Mouse (Mus musculus) midbrain, embryonic 11.5 days (tissue): ENCODE measurements around the gene Wnt5b. TPM values are rescaled to one million over a fixed set of nuclear protein-coding genes. Genes with fewer than 3 reads are reported as not detected.

Experiments used
- ATAC-seq: fragments of 200-750 bp; cut with Nextera tagmentation; 2 replicates; pipeline ENCODE4 v1.8.0; 2017; ENCODE audit warnings: moderate TSS enrichment, moderate library complexity; ENCODE audit not compliant: low FRiP score
- DNase-seq: peaks from one replicate; pipeline ENCODE4 v3.0.0; 2015; ENCODE audit warnings: low spot score; ENCODE audit errors: missing footprints
- H3K27ac ChIP-seq: fragments of 300-500 bp; sonication (generic); 2 replicates; pipeline ENCODE4 v1.5.1; 2014; ENCODE audit warnings: low read depth, low read length
- H3K27me3 ChIP-seq: fragments of 300-500 bp; sonication (generic); 2 replicates; pipeline ENCODE4 v1.6.1; 2014; ENCODE audit warnings: mild to moderate bottlenecking, low read length, moderate library complexity, mixed read lengths; ENCODE audit not compliant: control insufficient read depth, insufficient read depth
- H3K36me3 ChIP-seq: fragments of 300-500 bp; sonication (generic); 2 replicates; pipeline ENCODE4 v1.6.1; 2014; ENCODE audit warnings: mild to moderate bottlenecking, low read length, moderate library complexity, mixed read lengths; ENCODE audit not compliant: control insufficient read depth, insufficient read depth
- H3K4me1 ChIP-seq: fragments of 300-500 bp; sonication (generic); 2 replicates; pipeline ENCODE4 v1.6.1; 2014; ENCODE audit warnings: low read length; ENCODE audit not compliant: control insufficient read depth, insufficient read depth
- H3K4me2 ChIP-seq: fragments of 300-500 bp; sonication (generic); 2 replicates; pipeline ENCODE4 v1.6.1; 2014; ENCODE audit warnings: mild to moderate bottlenecking, moderate library complexity
- H3K4me3 ChIP-seq: fragments of 300-500 bp; sonication (generic); 2 replicates; pipeline ENCODE4 v1.5.1; 2014; ENCODE audit warnings: low read depth, low read length
- H3K9ac ChIP-seq: fragments of 300-500 bp; sonication (generic); 2 replicates; pipeline ENCODE4 v1.6.1; 2014; ENCODE audit warnings: low read length
- H3K9me3 ChIP-seq: fragments of 300-500 bp; sonication (generic); 2 replicates; pipeline ENCODE4 v1.6.1; 2016; ENCODE audit warnings: low read length; ENCODE audit not compliant: control insufficient read depth
- WGBS: fragments of 180-500 bp; shearing (Covaris S2); extraction: QIAGEN DNeasy Blood & Tissue Kit; methylation state at CpG from one replicate; pipeline ENCODE4 v1.1.7; 2014; 5-methylcytosine and 5-hydroxymethylcytosine counted together
- polyA plus RNA-seq: library from polyadenylated mRNA; unstranded; fragments of >200 nt; fragmentation: Nextera tagmentation; extraction: Ambion mirVana; gene quantifications from 2 replicates; pipeline ENCODE4 v1.2.1, GENCODE M21; 2014

Wnt5b gene
- polyA plus RNA-seq, 1 experiment from 2014 or later = 9.2 TPM

DNA sequence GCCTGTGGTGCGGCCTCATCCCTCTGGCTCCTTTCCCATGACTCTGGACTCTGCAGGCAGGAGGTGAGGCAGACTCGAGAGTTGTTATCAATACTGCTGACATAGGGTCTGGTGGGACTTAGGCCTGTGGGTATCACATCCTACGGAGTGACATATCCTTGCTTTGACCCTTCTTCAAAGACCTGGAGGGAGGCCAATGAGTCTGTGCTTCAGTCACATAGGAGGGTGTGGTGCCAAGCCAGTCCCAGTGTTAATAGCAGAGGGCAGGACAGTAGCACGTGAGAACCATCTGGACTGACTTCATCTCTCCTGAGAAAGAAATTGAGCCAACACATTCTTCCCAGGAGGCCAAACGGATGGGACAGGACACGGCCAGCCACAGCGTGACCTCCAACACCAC lies 28.1 kb upstream of the Wnt5b start:
- H3K36me3 ChIP-seq = peaks cover 3% of the 10 kb centered on the region; the same call in 1 of the 2 replicates
- H3K27ac ChIP-seq = no peak overlapping the region
- no peak overlapping the region for H3K9ac ChIP-seq
- H3K4me1 ChIP-seq = no peaks in the 10 kb centered on the region
- no peak overlapping the region for H3K4me2 ChIP-seq
- H3K27me3 ChIP-seq = no peaks in the 10 kb centered on the region
- DNase-seq (no peak), ATAC-seq (no peak)
- no peaks in the 10 kb centered on the region for H3K9me3 ChIP-seq
- no peak overlapping the region for H3K4me3 ChIP-seq
- WGBS = 81% methylated on average over 7 of the region's 7 CpGs

DNA sequence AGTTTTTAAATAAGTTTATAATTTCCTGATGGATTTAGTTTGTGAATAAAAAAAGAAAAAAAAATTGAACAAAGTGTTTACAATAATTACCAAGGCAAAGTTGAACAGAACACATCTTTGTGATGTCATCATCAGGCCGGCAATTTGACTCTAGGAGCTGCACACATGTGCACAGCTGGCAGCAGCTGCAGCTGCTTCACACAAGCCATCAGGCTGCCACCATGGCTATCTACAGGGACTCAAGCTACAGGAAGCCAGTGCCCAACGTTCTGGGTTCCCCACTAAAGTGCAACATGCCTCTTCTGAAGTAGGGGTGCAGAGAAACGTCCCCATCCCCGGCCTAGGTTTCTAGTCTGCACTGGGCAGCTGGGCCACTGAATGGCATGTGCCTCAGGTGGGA lies 26.6 kb upstream of the Wnt5b start:
- Histone ChIP-seq H3K36me3 (peaks cover 3% of the 10 kb centered on the region; the same call in 1 of the 2 replicates), H3K27ac (no peak overlapping the region), H3K9me3 (no peaks in the 10 kb centered on the region), H3K4me3 (no peak overlapping the region), H3K4me1 (no peaks in the 10 kb centered on the region), H3K4me2 (no peak overlapping the region), H3K9ac (no peak overlapping the region), H3K27me3 (no peaks in the 10 kb centered on the region)
- WGBS = 90% methylated on average over 4 of the region's 4 CpGs
- ATAC-seq (no peak), DNase-seq (no peak)

DNA sequence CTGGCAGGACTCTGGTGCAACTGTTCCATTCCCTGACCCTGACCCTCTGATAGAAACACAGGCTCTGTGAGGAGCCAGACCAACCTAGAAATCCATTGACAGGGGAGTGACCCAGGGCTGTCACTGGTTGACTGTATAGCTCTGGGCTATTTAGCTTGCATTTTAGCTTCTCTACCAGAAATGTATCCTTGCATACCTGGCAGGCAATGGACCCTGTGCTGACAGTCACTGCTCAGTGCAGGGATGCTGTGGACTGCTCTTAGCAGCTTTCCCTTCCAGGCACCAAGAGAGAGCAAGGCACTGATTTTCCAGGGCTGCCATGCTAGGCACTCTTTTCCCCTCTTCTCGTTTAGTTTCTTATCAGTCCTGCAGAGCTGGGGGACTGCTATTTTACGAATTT lies 24.2 kb upstream of the Wnt5b start:
- H3K36me3 ChIP-seq = 0 out of 2 replicates have a peak, but pooled peaks cover 3% of the 10 kb centered on the region
- no peak overlapping the region for H3K27ac ChIP-seq
- H3K4me3 ChIP-seq = no peak overlapping the region
- H3K4me1 ChIP-seq = no peaks in the 10 kb centered on the region
- H3K27me3 ChIP-seq = no peaks in the 10 kb centered on the region
- no peak overlapping the region for H3K9ac ChIP-seq
- ATAC-seq (no peak), DNase-seq (no peak)
- 76% methylated on average over 2 of the region's 2 CpGs for WGBS
- H3K4me2 ChIP-seq = no peak overlapping the region
- H3K9me3 ChIP-seq = no peaks in the 10 kb centered on the region

DNA sequence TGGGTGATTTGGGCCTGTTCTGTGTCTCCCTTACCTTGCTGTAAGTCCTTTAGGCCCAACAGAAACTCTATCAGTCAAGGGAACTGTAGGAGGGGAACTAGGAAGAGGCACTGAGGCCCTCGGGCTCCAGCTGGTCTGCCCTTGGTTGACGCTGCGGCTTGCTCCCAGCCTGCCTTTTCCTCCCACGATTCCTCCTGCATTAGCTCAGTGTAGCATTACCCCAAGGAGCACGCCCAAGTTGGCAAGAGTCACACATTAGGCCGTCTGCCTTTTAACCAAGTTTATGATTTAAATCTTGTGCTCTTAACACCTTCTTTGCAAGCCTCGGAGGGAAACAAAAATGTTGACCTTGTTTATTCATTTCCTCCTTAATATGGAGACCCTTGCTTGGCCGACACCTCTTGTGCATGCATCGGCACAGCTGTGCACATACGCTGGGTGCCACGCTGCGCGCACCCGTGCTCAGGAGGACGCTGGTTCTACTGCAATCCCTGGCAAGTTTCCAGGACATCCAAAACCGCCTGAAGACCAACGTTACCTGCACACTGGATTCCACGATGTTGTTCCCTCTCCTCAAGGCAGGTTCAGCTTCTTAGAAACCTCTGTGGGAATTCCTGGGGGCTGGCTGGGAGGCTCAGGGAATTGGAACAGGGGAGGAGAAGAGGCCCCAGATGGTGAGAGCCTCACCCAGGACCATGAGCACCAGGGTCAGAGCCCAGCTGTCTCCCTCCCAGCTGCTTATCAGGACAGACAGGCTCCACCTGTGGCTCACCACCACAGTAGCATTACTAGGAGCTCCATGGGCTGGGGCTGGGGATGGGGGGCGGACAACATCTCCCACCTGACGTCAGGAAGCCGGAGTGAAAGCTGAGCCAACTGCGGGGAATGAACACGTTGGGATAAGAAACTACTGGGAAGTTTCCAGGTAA lies 21.6 kb upstream of the Wnt5b start:
- H3K27ac ChIP-seq = no peak overlapping the region
- H3K9me3 ChIP-seq = no peaks in the 10 kb centered on the region
- H3K4me3 ChIP-seq = no peak overlapping the region
- no peak overlapping the region for H3K9ac ChIP-seq
- no peaks in the 10 kb centered on the region for H3K27me3 ChIP-seq
- ATAC-seq (no peak), DNase-seq (no peak)
- 93% methylated on average over 23 of the region's 23 CpGs for WGBS
- H3K36me3 ChIP-seq = no peaks in the 10 kb centered on the region
- H3K4me2 ChIP-seq = no peak overlapping the region
- H3K4me1 ChIP-seq = no peaks in the 10 kb centered on the region

DNA sequence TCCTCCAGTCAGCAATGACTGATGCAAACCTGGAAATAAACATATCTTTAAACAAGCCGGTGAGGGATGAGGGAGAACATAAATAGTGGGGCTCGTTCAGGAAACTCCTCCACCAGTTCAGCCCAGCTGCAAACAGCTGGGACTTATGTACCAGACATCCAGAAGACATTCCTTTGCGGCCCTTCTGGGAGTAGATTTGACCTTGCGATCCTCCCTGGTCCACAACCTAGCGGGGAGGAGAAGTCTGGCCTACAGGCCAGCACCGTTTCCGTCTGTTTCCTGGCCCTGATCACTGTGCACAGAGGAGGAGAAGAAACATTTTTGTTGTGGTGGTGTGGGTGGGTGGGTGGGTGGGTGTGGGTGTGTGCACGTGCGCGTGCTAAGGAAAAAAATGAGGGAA lies 18.4 kb upstream of the Wnt5b start:
- no peak overlapping the region for H3K4me2 ChIP-seq
- ATAC-seq = no peak
- H3K4me1 ChIP-seq = no peaks in the 10 kb centered on the region
- H3K4me3 ChIP-seq = no peak overlapping the region
- no peak overlapping the region for H3K9ac ChIP-seq
- H3K9me3 ChIP-seq = no peaks in the 10 kb centered on the region
- no peak for DNase-seq
- no peaks in the 10 kb centered on the region for H3K36me3 ChIP-seq
- H3K27me3 ChIP-seq = no peaks in the 10 kb centered on the region
- 83% methylated on average over 10 of the region's 10 CpGs for WGBS
- no peak overlapping the region for H3K27ac ChIP-seq

DNA sequence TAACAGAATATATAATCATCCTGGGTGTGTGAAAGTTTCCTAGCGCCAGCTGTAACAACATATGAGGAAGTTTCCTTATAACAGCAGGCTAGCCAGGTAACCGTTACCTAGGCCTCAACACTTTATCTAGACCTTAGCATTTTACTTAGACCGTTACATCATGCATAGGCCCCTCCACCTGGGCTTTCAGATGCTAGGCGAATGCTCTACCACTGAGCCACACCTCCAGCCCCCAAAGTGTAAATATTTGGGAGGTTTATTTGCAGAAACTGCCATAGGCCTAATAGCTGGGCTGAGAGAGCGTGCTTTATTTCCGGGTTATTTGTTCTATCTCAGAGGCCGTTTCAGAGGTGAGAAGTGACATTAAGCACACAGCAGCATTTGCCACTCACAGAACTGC lies 14.7 kb upstream of the Wnt5b start:
- Histone ChIP-seq H3K27ac (no peak overlapping the region), H3K4me1 (no peaks in the 10 kb centered on the region), H3K9me3 (no peaks in the 10 kb centered on the region), H3K9ac (no peak overlapping the region), H3K27me3 (no peaks in the 10 kb centered on the region), H3K4me2 (no peak overlapping the region), H3K4me3 (no peak overlapping the region), H3K36me3 (no peaks in the 10 kb centered on the region)
- ATAC-seq (no peak), DNase-seq (no peak)
- 75% methylated on average over 7 of the region's 7 CpGs for WGBS

DNA sequence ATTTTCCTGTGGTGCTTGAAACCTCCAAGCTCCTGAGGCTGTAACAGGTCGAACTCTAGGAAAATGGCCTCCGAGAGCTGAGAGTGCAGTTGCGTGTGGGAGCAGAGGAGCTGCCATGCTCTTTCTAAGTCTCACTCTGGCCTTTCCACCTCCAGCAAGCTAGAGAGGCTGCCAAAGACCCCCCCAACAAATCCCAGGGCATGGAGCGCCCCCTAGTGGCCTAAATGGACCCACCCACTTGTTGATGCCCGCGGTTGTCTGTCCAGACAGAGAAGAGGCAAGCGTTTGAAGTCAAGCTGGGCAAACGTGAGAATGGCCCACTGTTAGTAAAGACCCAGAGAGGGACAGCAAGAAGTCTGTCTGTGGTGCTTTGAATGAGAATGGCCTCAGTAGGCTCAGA lies 10.3 kb upstream of the Wnt5b start:
- H3K9ac ChIP-seq = no peak overlapping the region
- DNase-seq (no peak), ATAC-seq (no peak)
- no peaks in the 10 kb centered on the region for H3K4me1 ChIP-seq
- no peaks in the 10 kb centered on the region for H3K27me3 ChIP-seq
- 74% methylated on average over 8 of the region's 8 CpGs for WGBS
- no peaks in the 10 kb centered on the region for H3K9me3 ChIP-seq
- no peak overlapping the region for H3K4me3 ChIP-seq
- H3K4me2 ChIP-seq = no peak overlapping the region
- no peak overlapping the region for H3K27ac ChIP-seq
- no peaks in the 10 kb centered on the region for H3K36me3 ChIP-seq

DNA sequence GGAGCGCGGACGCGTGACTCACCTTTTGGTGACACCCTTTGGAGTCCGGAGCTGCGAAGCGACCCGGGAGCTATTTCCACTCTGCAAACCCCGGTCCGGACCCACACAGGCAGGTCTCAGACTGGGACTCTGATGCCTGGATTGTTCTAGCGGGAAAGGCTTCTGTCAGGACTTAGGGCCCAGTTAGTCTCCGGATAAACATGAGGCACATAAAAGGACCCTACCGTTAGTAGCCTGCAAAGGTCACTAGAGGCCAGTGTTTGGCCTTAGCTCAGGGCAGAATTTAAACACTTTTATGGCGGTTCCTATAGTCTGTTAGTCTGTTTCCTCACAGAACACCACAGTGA lies 344 bp upstream of the Wnt5b start:
- Histone ChIP-seq H3K4me1 (peaks cover 13% of the 10 kb centered on the region), H3K36me3 (no peaks in the 10 kb centered on the region), H3K27me3 (peaks cover 16% of the 10 kb centered on the region), H3K27ac (no peak overlapping the region), H3K4me3 (peak overlapping the region; percentile 78), H3K4me2 (peak overlapping the region; percentile 95), H3K9ac (peak overlapping the region; percentile 85), H3K9me3 (no peaks in the 10 kb centered on the region)
- WGBS = 0% methylated on average over 14 of the region's 14 CpGs
- peak; percentile 56 for ATAC-seq
- peak; percentile 93 for DNase-seq

DNA sequence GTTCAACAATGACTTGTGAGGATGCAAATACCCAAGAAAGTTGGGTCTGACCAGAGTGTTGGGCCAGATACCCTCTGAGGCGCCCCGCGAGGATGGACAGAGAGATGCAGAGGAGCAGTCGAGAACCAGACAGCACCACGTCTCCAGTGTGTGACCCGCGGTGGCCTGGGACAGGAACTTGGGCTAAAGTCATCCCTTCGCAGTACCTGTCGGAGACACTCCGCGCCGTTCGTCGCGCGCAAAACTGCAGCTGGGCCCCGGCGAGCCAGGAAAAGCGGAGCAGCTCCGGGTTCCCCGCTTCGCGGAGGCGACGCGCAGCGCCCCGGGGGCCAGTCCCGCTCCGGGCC lies 718 bp downstream of the Wnt5b start:
- H3K9me3 ChIP-seq = no peaks in the 10 kb centered on the region
- peak overlapping the region; percentile 78 for H3K4me3 ChIP-seq
- H3K4me2 ChIP-seq = peak overlapping the region; percentile 95
- ATAC-seq (peak; percentile 39; the same call in 1 of the 2 replicates), DNase-seq (peak; percentile 93)
- under 1% methylated on average over 28 of the region's 30 CpGs for WGBS
- no peaks in the 10 kb centered on the region for H3K36me3 ChIP-seq
- H3K9ac ChIP-seq = peak overlapping the region; percentile 85
- peaks cover 16% of the 10 kb centered on the region for H3K27me3 ChIP-seq
- no peak overlapping the region for H3K27ac ChIP-seq
- H3K4me1 ChIP-seq = peaks cover 13% of the 10 kb centered on the region
